Mouse (Mus musculus) liver, adult 2 months (tissue): ENCODE measurements at regions not wholly inside any gene's neighbourhood (a gene's known extent, or its start where the extent isn't known, plus 50 kb on each side); places are given as distances from the start of the nearest gene placed in this dataset.
A peak's percentile ranks its signal among the peaks of the same experiment; 100 is the strongest.
"Not testable (repeated sequence)": the region's sequence is repeated elsewhere in the genome, so short reads cannot be mapped to it uniquely, and the experiment has no call there.

Source experiments
- DNase-seq: peaks from one replicate; pipeline ENCODE4 v3.0.0-alpha.2; 2011; ENCODE audit warnings: low read depth, low spot score; ENCODE audit errors: extremely low read depth
- H3K27ac ChIP-seq: fragments of 200-500 bp; replicated peaks from 2 replicates; pipeline ENCODE4 v1.5.1; 2012; ENCODE audit warnings: low read depth, mild to moderate bottlenecking, control low read depth, inconsistent platforms, low read length; ENCODE audit not compliant: insufficient read depth
- H3K27me3 ChIP-seq: fragments of 200-500 bp; 2 replicates; pipeline ENCODE4 v1.6.1; 2012; ENCODE audit warnings: mild to moderate bottlenecking, moderate library complexity, low read length, inconsistent platforms; ENCODE audit not compliant: control insufficient read depth, insufficient read depth
- H3K36me3 ChIP-seq: fragments of 200-500 bp; 2 replicates; pipeline ENCODE4 v1.6.1; 2012; ENCODE audit warnings: low read length, inconsistent platforms; ENCODE audit not compliant: control insufficient read depth, insufficient read depth
- H3K4me1 ChIP-seq: fragments of 200-500 bp; 2 replicates; pipeline ENCODE4 v1.6.1; 2011; ENCODE audit warnings: low read length; ENCODE audit not compliant: control insufficient read depth, insufficient read depth
- H3K4me3 ChIP-seq: fragments of 200-500 bp; 2 replicates; pipeline ENCODE4 v1.5.1; 2011; ENCODE audit warnings: low read depth, mild to moderate bottlenecking, control low read depth, low read length, moderate library complexity; ENCODE audit not compliant: insufficient read depth
- H3K79me2 ChIP-seq: fragments of 200-500 bp; 2 replicates; pipeline ENCODE4 v1.6.1; 2012; ENCODE audit warnings: inconsistent platforms, mild to moderate bottlenecking, low read length, moderate library complexity; ENCODE audit not compliant: control insufficient read depth, insufficient read depth
- H3K9ac ChIP-seq: fragments of 200-500 bp; 2 replicates; pipeline ENCODE4 v1.6.1; 2012; ENCODE audit warnings: low read depth, mild to moderate bottlenecking, control low read depth, inconsistent platforms, low read length
- CTCF ChIP-seq: fragments of 200-500 bp; IDR thresholded peaks from 2 replicates; pipeline ENCODE4 v1.5.1; 2011; ENCODE audit warnings: low read depth, low read length, control low read depth
- POLR2A ChIP-seq: fragments of 200-500 bp; IDR thresholded peaks from 2 replicates; pipeline ENCODE4 v1.6.1; 2011; ENCODE audit warnings: low read length, control low read depth; ENCODE audit not compliant: insufficient read depth; ENCODE audit errors: extremely low read depth
- WGBS: fragments of 180-500 bp; shearing (Covaris S2); methylation state at CpG from one replicate; pipeline ENCODE4 v1.1.7; 2018; 5-methylcytosine and 5-hydroxymethylcytosine counted together

GRCm38 (mm10) chr3:31603237-31603636 lies 293.1 kb upstream of the Slc7a14 start:
- no peak overlapping the region for H3K4me3 ChIP-seq
- H3K36me3 ChIP-seq = no peaks in the 10 kb centered on the region
- H3K27ac ChIP-seq = no peak overlapping the region
- WGBS = 14% methylated on average over 7 of the region's 7 CpGs
- no peak overlapping the region for H3K9ac ChIP-seq
- peak; percentile 67; the same call in 1 of the 2 replicates for TF ChIP-seq CTCF
- no peak for TF ChIP-seq POLR2A
- H3K27me3 ChIP-seq = no peaks in the 10 kb centered on the region
- H3K79me2 ChIP-seq = no peaks in the 10 kb centered on the region
- no peaks in the 10 kb centered on the region for H3K4me1 ChIP-seq
- peak; percentile 53 for DNase-seq

- H3K27ac ChIP-seq, H3K27me3 ChIP-seq, H3K4me1 ChIP-seq, H3K4me3 ChIP-seq, DNase-seq, H3K79me2 ChIP-seq, H3K36me3 ChIP-seq, H3K9ac ChIP-seq: not testable (repeated sequence)
- 68% methylated on average over 4 of the region's 4 CpGs for WGBS
Observed at GRCm38 (mm10) chr3:31596581-31596980, 286.4 kb upstream of the Slc7a14 start.

DNA sequence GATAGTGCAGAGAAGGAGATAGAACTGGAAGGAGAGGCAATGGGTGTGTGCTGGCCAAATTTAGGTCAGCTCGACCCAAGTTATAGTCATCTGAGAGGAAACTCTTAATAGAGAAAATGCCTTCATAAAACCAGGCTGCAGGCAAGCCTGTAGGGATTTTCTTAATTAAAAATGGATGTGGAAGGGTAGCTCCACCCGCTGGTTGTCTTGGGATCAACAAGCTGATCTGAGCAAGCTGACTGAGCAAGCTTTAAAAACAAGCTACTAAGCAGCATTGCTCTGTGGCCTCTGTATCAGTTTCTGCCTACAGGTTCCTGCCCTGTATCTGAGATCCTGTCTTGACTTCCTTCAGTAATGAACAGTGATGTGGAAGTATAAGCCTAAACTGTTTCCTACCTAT lies 275.8 kb upstream of the Slc7a14 start:
- H3K27me3 ChIP-seq = no peaks in the 10 kb centered on the region
- peak; percentile 4 for DNase-seq
- 55% methylated on average over 2 of the region's 2 CpGs for WGBS
- H3K4me1 ChIP-seq = no peaks in the 10 kb centered on the region
- H3K36me3 ChIP-seq = no peaks in the 10 kb centered on the region
- TF ChIP-seq POLR2A = no peak
- TF ChIP-seq CTCF = no peak
- H3K4me3 ChIP-seq = no peak overlapping the region
- H3K27ac ChIP-seq = no peak overlapping the region
- no peak overlapping the region for H3K9ac ChIP-seq
- no peaks in the 10 kb centered on the region for H3K79me2 ChIP-seq

DNA sequence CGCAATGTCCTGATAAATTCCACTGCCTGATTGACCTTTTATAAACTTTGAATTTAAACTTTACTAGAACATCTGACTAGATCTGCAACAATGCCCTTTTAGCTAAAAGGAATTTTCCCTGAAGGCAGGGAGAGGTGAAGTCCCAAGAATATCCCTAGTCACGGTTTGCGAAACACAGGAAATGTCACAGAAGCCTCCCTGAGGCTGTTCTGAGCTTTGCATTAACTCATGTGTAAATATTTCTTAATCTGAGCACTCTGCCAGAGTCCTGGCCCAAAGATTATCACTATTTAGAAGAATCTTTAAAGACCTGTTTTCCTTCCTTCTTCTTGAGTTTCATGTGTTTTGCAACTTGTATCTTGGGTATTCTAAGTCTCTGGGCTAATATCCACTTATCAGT lies 263.7 kb upstream of the Slc7a14 start:
- H3K36me3 ChIP-seq = no peaks in the 10 kb centered on the region
- no peak overlapping the region for H3K4me3 ChIP-seq
- 88% methylated on average over 3 of the region's 3 CpGs for WGBS

More for the DNA sequence above, 263.7 kb upstream of the Slc7a14 start:
- TF ChIP-seq CTCF (no peak), POLR2A (no peak)
- Histone ChIP-seq H3K27ac (no peak overlapping the region), H3K4me1 (no peaks in the 10 kb centered on the region), H3K27me3 (no peaks in the 10 kb centered on the region), H3K9ac (no peak overlapping the region), H3K79me2 (no peaks in the 10 kb centered on the region)
- DNase-seq = no peak
